Mouse (Mus musculus): ENCODE measurements around the gene Slc35b1. TPM values are rescaled to one million over a fixed set of nuclear protein-coding genes. Genes with fewer than 3 reads are reported as not detected.

Gene Slc35b1
- total and polyA plus RNA-seq, 3 experiments, result 47.0 to 125 (median 75.1) TPM

- H3K4me3 ChIP-seq (replicated peaks in 1 of 3; ENCODE audit: low read depth in 2 of 3, low read length in 2 of 3, poor library complexity in 1 of 3), result no peak overlapping the region
- no peak for DNase-seq (ENCODE audit: extremely low read depth)
- no peaks in the 10 kb centered on the region for H3K79me2 ChIP-seq (replicated peaks; ENCODE audit: control insufficient read depth, extremely low read depth, insufficient read depth, poor library complexity, severe bottlenecking)
- no peaks in the 10 kb centered on the region for H3K9me3 ChIP-seq (replicated peaks; ENCODE audit: low read length)
- TF ChIP-seq JUND (conservative IDR thresholded peaks at IDR 0.05; ENCODE audit: low read depth, low read length), result no peak
- TF ChIP-seq RCOR1 (conservative IDR thresholded peaks at IDR 0.05; ENCODE audit: low read depth, low read length), result no peak
- TF ChIP-seq ZC3H11A (IDR thresholded peaks at IDR 0.05; ENCODE audit: low read depth, low read length), result no peak
- no peak; the same call in 1 of the 2 replicates for TF ChIP-seq POLR2A (IDR thresholded peaks at IDR 0.05; ENCODE audit: low read depth, low read length)
- TF ChIP-seq GABPA (IDR thresholded peaks at IDR 0.05; ENCODE audit: insufficient replicate concordance, low read depth, low read length), result no peak
- no peak for TF ChIP-seq CTCF (conservative IDR thresholded peaks at IDR 0.05 in 1 of 2, IDR thresholded peaks at IDR 0.05 in 1 of 2; ENCODE audit: low read depth in 2 of 2, low read length in 2 of 2)
- no peak for TF ChIP-seq MXI1 (IDR thresholded peaks at IDR 0.05; ENCODE audit: low read depth, low read length)
- TF ChIP-seq POLR2AphosphoS2 (IDR thresholded peaks at IDR 0.05; ENCODE audit: low read depth, low read length), result no peak
- TF ChIP-seq MYC (IDR thresholded peaks at IDR 0.05; ENCODE audit: low read depth, low read length), result no peak
- TF ChIP-seq ZMIZ1 (IDR thresholded peaks at IDR 0.05; ENCODE audit: low read depth, low read length), result no peak
- no peak for TF ChIP-seq PAX5 (IDR thresholded peaks at IDR 0.05; ENCODE audit: low read length)
- no peak for TF ChIP-seq ELF1 (IDR thresholded peaks at IDR 0.05; ENCODE audit: low read depth, low read length)
- no peak for TF ChIP-seq TCF12 (IDR thresholded peaks at IDR 0.05; ENCODE audit: low read depth, low read length)
- TF ChIP-seq MEF2A (IDR thresholded peaks at IDR 0.05; ENCODE audit: borderline replicate concordance, low read depth, low read length), result no peak
- no peak for TF ChIP-seq EP300 (IDR thresholded peaks at IDR 0.05; ENCODE audit: low read length)
- no peak for TF ChIP-seq TBP (conservative IDR thresholded peaks at IDR 0.05; ENCODE audit: low read depth, low read length)
- TF ChIP-seq RAD21 (IDR thresholded peaks at IDR 0.05; ENCODE audit: low read depth, low read length), result no peak
- TF ChIP-seq MAZ (IDR thresholded peaks at IDR 0.05; ENCODE audit: low read depth, low read length), result no peak
- no peak for TF ChIP-seq UBTF (IDR thresholded peaks at IDR 0.05; ENCODE audit: low read depth, low read length)
- TF ChIP-seq BHLHE40 (IDR thresholded peaks at IDR 0.05; ENCODE audit: low read depth, low read length), result no peak
- in situ Hi-C loops (cut with MboI; ENCODE audit: low pct_ligation_motif_present, low pct_unique_long_range_greater_than_20kb, low sequenced_read_pairs) (loop anchor here (25.0 kb wide), 1 partner anchor 270 kb away; the partner anchor contains the start of gene Phb), dilution Hi-C loops (cut with MboI; ENCODE audit: extremely low pct_ligation_motif_present, extremely low pct_unique_long_range_greater_than_20kb, low sequenced_read_pairs) (no loop called here)
- peaks cover 44 to 63% of the 10 kb centered on the region in 2 experiments for H3K36me3 ChIP-seq (replicated peaks in 1 of 2; ENCODE audit: control insufficient read depth in 1 of 2, insufficient read depth in 1 of 2, low read length in 1 of 2)
- H3K4me1 ChIP-seq (ENCODE audit: control insufficient read depth in 1 of 2, insufficient read depth in 2 of 2), result no peaks in the 10 kb centered on the region; a peak in 1 of 4 replicates
- no peaks in the 10 kb centered on the region for H3K27me3 ChIP-seq (replicated peaks)
- H3K4me2 ChIP-seq (ENCODE audit: insufficient read depth, low read depth, poor library complexity, severe bottlenecking), result no peak overlapping the region
- no peak overlapping the region for H3K27ac ChIP-seq (ENCODE audit: insufficient read depth, low read depth)
- H3K9ac ChIP-seq (ENCODE audit: insufficient read depth, low read depth), result no peak overlapping the region
Measured at GRCm38 (mm10) chr11:95392223-95392667, 7.8 kb downstream of the Slc35b1 start.

GRCm38 (mm10) chr11:95392708-95393499 is 8.4 kb downstream of the Slc35b1 start:
- Histone ChIP-seq H3K4me3 (replicated peaks in 1 of 3; ENCODE audit: low read depth in 2 of 3, low read length in 2 of 3, poor library complexity in 1 of 3) (no peak overlapping the region), H3K79me2 (replicated peaks; ENCODE audit: control insufficient read depth, extremely low read depth, insufficient read depth, poor library complexity, severe bottlenecking) (no peaks in the 10 kb centered on the region), H3K9me3 (replicated peaks; ENCODE audit: low read length) (no peaks in the 10 kb centered on the region), H3K36me3 (replicated peaks in 1 of 2; ENCODE audit: control insufficient read depth in 1 of 2, insufficient read depth in 1 of 2, low read length in 1 of 2) (peaks cover 37 to 57% of the 10 kb centered on the region in 2 experiments), H3K4me2 (ENCODE audit: insufficient read depth, low read depth, poor library complexity, severe bottlenecking) (no peak overlapping the region), H3K27me3 (replicated peaks) (no peaks in the 10 kb centered on the region), H3K27ac (ENCODE audit: insufficient read depth, low read depth) (no peak overlapping the region), H3K9ac (ENCODE audit: insufficient read depth, low read depth) (no peak overlapping the region), H3K4me1 (ENCODE audit: control insufficient read depth in 1 of 2, insufficient read depth in 2 of 2) (no peaks in the 10 kb centered on the region; a peak in 1 of 4 replicates)
- no peak for DNase-seq (ENCODE audit: extremely low read depth)
- in situ Hi-C loops (cut with MboI; ENCODE audit: low pct_ligation_motif_present, low pct_unique_long_range_greater_than_20kb, low sequenced_read_pairs), result loop anchor here (25.0 kb wide), 1 partner anchor 269 kb away; the partner anchor contains the start of gene Phb
- dilution Hi-C loops (cut with MboI; ENCODE audit: extremely low pct_ligation_motif_present, extremely low pct_unique_long_range_greater_than_20kb, low sequenced_read_pairs), result no loop called here
- no peak for TF ChIP-seq SIN3A (IDR thresholded peaks at IDR 0.05; ENCODE audit: low read length)
- no peak for TF ChIP-seq ZC3H11A (IDR thresholded peaks at IDR 0.05; ENCODE audit: low read depth, low read length)
- TF ChIP-seq MXI1 (IDR thresholded peaks at IDR 0.05; ENCODE audit: low read depth, low read length), result no peak
- no peak for TF ChIP-seq KAT2A (IDR thresholded peaks at IDR 0.05; ENCODE audit: insufficient replicate concordance, low read length)
- TF ChIP-seq NRF1 (IDR thresholded peaks at IDR 0.05; ENCODE audit: low read depth, low read length), result no peak
- no peak for TF ChIP-seq MAZ (IDR thresholded peaks at IDR 0.05; ENCODE audit: low read depth, low read length)
- TF ChIP-seq ZNF384 (IDR thresholded peaks at IDR 0.05; ENCODE audit: low read depth, low read length), result no peak
- no peak for TF ChIP-seq PAX5 (IDR thresholded peaks at IDR 0.05; ENCODE audit: low read length)
- TF ChIP-seq RCOR1 (conservative IDR thresholded peaks at IDR 0.05; ENCODE audit: low read depth, low read length), result no peak
- TF ChIP-seq SMC3 (IDR thresholded peaks at IDR 0.05; ENCODE audit: low read depth, low read length), result no peak
- TF ChIP-seq ZKSCAN1 (IDR thresholded peaks at IDR 0.05; ENCODE audit: borderline replicate concordance, low read depth, low read length), result no peak
- TF ChIP-seq RAD21 (IDR thresholded peaks at IDR 0.05; ENCODE audit: low read depth, low read length), result no peak

Data from CH12.LX (cell line).